Mouse (Mus musculus): Measurements from ENCODE around the gene Osbp. TPM values are rescaled to one million over a fixed set of nuclear protein-coding genes. Genes with fewer than 3 reads are reported as not detected.
"Not testable (repeated sequence)": the region's sequence is repeated elsewhere in the genome, so short reads cannot be mapped to it uniquely, and the experiment has no call there.

Gene Osbp
- polyA plus RNA-seq, 1 experiment from 2014 or later, result 2.8 TPM

GRCm38 (mm10) chr19:11964266-11964665 lies 1.5 kb upstream of the Osbp start:
- H3K27ac ChIP-seq, result peak overlapping the region; percentile 79; the same call in 1 of the 2 replicates
- peaks cover 33% of the 10 kb centered on the region for H3K4me1 ChIP-seq
- ATAC-seq, result no peak
- H3K4me3 ChIP-seq, result peak overlapping the region; percentile 57
- H3K4me2 ChIP-seq, result peak overlapping the region; percentile 66
- 96% methylated on average over 1 of the region's 1 CpGs for WGBS (ENCODE audit: insufficient replicate concordance)
- H3K27me3 ChIP-seq (replicated peaks), result no peaks in the 10 kb centered on the region
- peaks cover 11% of the 10 kb centered on the region for H3K36me3 ChIP-seq
- no peak overlapping the region for H3K9ac ChIP-seq
- H3K9me3 ChIP-seq (replicated peaks), result peaks cover 5% of the 10 kb centered on the region; the same call in 1 of the 2 replicates

GRCm38 (mm10) chr19:11966201-11966636 lies 478 bp downstream of the Osbp start:
- WGBS (ENCODE audit: insufficient replicate concordance), result 1% methylated on average over 18 of the region's 18 CpGs

GRCm38 (mm10) chr19:11969155-11970050 lies 3.7 kb downstream of the Osbp start:
- H3K9ac ChIP-seq, result no peak overlapping the region; the same call in 1 of the 2 replicates
- H3K4me3 ChIP-seq, result no peak overlapping the region
- no peaks in the 10 kb centered on the region for H3K27me3 ChIP-seq (replicated peaks)
- no peak overlapping the region for H3K27ac ChIP-seq
- peaks cover under 1% of the 10 kb centered on the region; the same call in 1 of the 2 replicates for H3K9me3 ChIP-seq (replicated peaks)
- peaks cover 59% of the 10 kb centered on the region for H3K36me3 ChIP-seq
- 74% methylated on average over 9 of the region's 9 CpGs for WGBS (ENCODE audit: insufficient replicate concordance)
- no peak overlapping the region for H3K4me2 ChIP-seq
- no peak for ATAC-seq
- H3K4me1 ChIP-seq, result peaks cover 51% of the 10 kb centered on the region

More at GRCm38 (mm10) chr19:11966201-11966636, 478 bp downstream of the Osbp start:
- peak overlapping the region; percentile 89 for H3K27ac ChIP-seq
- peaks cover 35% of the 10 kb centered on the region for H3K4me1 ChIP-seq
- peak overlapping the region; percentile 94 for H3K4me2 ChIP-seq
- peaks cover 27% of the 10 kb centered on the region for H3K36me3 ChIP-seq
- H3K9me3 ChIP-seq (replicated peaks), result peaks cover 5% of the 10 kb centered on the region; the same call in 1 of the 2 replicates
- no peaks in the 10 kb centered on the region for H3K27me3 ChIP-seq (replicated peaks)
- H3K9ac ChIP-seq, result peak overlapping the region; percentile 88
- H3K4me3 ChIP-seq, result peak overlapping the region; percentile 93
- no peak for ATAC-seq

- H3K36me3 ChIP-seq, result peaks cover 96% of the 10 kb centered on the region
- no peak overlapping the region for H3K27ac ChIP-seq
- no peak overlapping the region for H3K9ac ChIP-seq
- peaks cover 47% of the 10 kb centered on the region for H3K4me1 ChIP-seq
- no peak overlapping the region for H3K4me3 ChIP-seq
- no peak overlapping the region for H3K4me2 ChIP-seq
- H3K9me3 ChIP-seq (replicated peaks), result no peaks in the 10 kb centered on the region
- 75% methylated on average over 13 of the region's 13 CpGs for WGBS (ENCODE audit: insufficient replicate concordance)
- H3K27me3 ChIP-seq (replicated peaks), result no peaks in the 10 kb centered on the region
- ATAC-seq, result peak; percentile 78
These were observed 7.9 kb downstream of the Osbp start for GRCm38 (mm10) chr19:11973511-11974222.

- H3K4me3 ChIP-seq, result no peak overlapping the region
- no peak overlapping the region for H3K27ac ChIP-seq
- no peak overlapping the region for H3K4me2 ChIP-seq
- peaks cover 96% of the 10 kb centered on the region for H3K36me3 ChIP-seq
- peaks cover 42% of the 10 kb centered on the region for H3K4me1 ChIP-seq
- 81% methylated on average over 2 of the region's 2 CpGs for WGBS (ENCODE audit: insufficient replicate concordance)
- no peak for ATAC-seq
- no peaks in the 10 kb centered on the region for H3K9me3 ChIP-seq (replicated peaks)
- no peaks in the 10 kb centered on the region for H3K27me3 ChIP-seq (replicated peaks)
- H3K9ac ChIP-seq, result no peak overlapping the region
These were observed 8.4 kb downstream of the Osbp start for GRCm38 (mm10) chr19:11974223-11974540.

- H3K9me3 ChIP-seq (replicated peaks), result no peaks in the 10 kb centered on the region
- H3K4me2 ChIP-seq, result peak overlapping the region; percentile 27; the same call in 1 of the 2 replicates
- 62% methylated on average over 4 of the region's 4 CpGs for WGBS (ENCODE audit: insufficient replicate concordance)
- no peak overlapping the region for H3K4me3 ChIP-seq
- H3K27ac ChIP-seq, result peak overlapping the region; percentile 59
- H3K36me3 ChIP-seq, result peaks cover 99% of the 10 kb centered on the region
- H3K4me1 ChIP-seq, result peaks cover 36% of the 10 kb centered on the region
- peak; percentile 43; the same call in 1 of the 2 replicates for ATAC-seq
- H3K9ac ChIP-seq, result no peak overlapping the region
- no peaks in the 10 kb centered on the region for H3K27me3 ChIP-seq (replicated peaks)
These were observed 9.9 kb downstream of the Osbp start for GRCm38 (mm10) chr19:11975683-11976082.

- ATAC-seq, result no peak
- Histone ChIP-seq H3K4me1 (peaks cover 36% of the 10 kb centered on the region), H3K9me3 (replicated peaks) (no peaks in the 10 kb centered on the region), H3K27me3 (replicated peaks) (no peaks in the 10 kb centered on the region), H3K4me3 (no peak overlapping the region), H3K27ac (no peak overlapping the region), H3K4me2 (no peak overlapping the region), H3K9ac (no peak overlapping the region), H3K36me3 (peaks cover 98% of the 10 kb centered on the region)
- WGBS (ENCODE audit: insufficient replicate concordance), result 69% methylated on average over 5 of the region's 5 CpGs
These were observed 11.6 kb downstream of the Osbp start for GRCm38 (mm10) chr19:11977363-11977762.

- H3K27ac ChIP-seq, result no peak overlapping the region
- no peaks in the 10 kb centered on the region for H3K9me3 ChIP-seq (replicated peaks)
- H3K27me3 ChIP-seq (replicated peaks), result no peaks in the 10 kb centered on the region
- no peak for ATAC-seq
- 85% methylated on average over 4 of the region's 4 CpGs for WGBS (ENCODE audit: insufficient replicate concordance)
- H3K9ac ChIP-seq, result no peak overlapping the region
- H3K36me3 ChIP-seq, result peaks cover 96% of the 10 kb centered on the region
- H3K4me1 ChIP-seq, result peaks cover 8% of the 10 kb centered on the region
- H3K4me2 ChIP-seq, result no peak overlapping the region
- no peak overlapping the region for H3K4me3 ChIP-seq
These were observed 14.7 kb downstream of the Osbp start for GRCm38 (mm10) chr19:11980471-11980870.

- H3K9me3 ChIP-seq (replicated peaks); H3K4me2 ChIP-seq; H3K27ac ChIP-seq; H3K4me1 ChIP-seq; H3K27me3 ChIP-seq (replicated peaks); H3K4me3 ChIP-seq; H3K9ac ChIP-seq; ATAC-seq: not testable (repeated sequence)
- peaks cover 95% of the 10 kb centered on the region for H3K36me3 ChIP-seq
- 78% methylated on average over 5 of the region's 5 CpGs for WGBS (ENCODE audit: insufficient replicate concordance)
These were observed 18.9 kb downstream of the Osbp start for GRCm38 (mm10) chr19:11984614-11985013.

- peaks cover 94% of the 10 kb centered on the region for H3K36me3 ChIP-seq
- ATAC-seq, result no peak
- H3K9ac ChIP-seq, result no peak overlapping the region
- no peaks in the 10 kb centered on the region for H3K9me3 ChIP-seq (replicated peaks)
- H3K27ac ChIP-seq, result no peak overlapping the region
- H3K4me1 ChIP-seq, result peaks cover 5% of the 10 kb centered on the region; the same call in 1 of the 2 replicates
- WGBS (ENCODE audit: insufficient replicate concordance), result 84% methylated on average over 3 of the region's 3 CpGs
- no peak overlapping the region for H3K4me3 ChIP-seq
- no peaks in the 10 kb centered on the region for H3K27me3 ChIP-seq (replicated peaks)
- no peak overlapping the region for H3K4me2 ChIP-seq
These were observed 22.1 kb downstream of the Osbp start for GRCm38 (mm10) chr19:11987841-11988240.

GRCm38 (mm10) chr19:11989334-11989733 lies 23.6 kb downstream of the Osbp start:
- H3K4me1 ChIP-seq, result peaks cover 5% of the 10 kb centered on the region; the same call in 1 of the 2 replicates
- H3K4me3 ChIP-seq, result no peak overlapping the region
- WGBS (ENCODE audit: insufficient replicate concordance), result 89% methylated on average over 7 of the region's 7 CpGs
- no peak overlapping the region for H3K9ac ChIP-seq
- H3K27ac ChIP-seq, result no peak overlapping the region
- peaks cover 88% of the 10 kb centered on the region for H3K36me3 ChIP-seq
- no peaks in the 10 kb centered on the region for H3K27me3 ChIP-seq (replicated peaks)
- no peak for ATAC-seq
- no peak overlapping the region for H3K4me2 ChIP-seq
- no peaks in the 10 kb centered on the region for H3K9me3 ChIP-seq (replicated peaks)

GRCm38 (mm10) chr19:11992034-11992433 lies 26.3 kb downstream of the Osbp start:
- Histone ChIP-seq H3K4me2 (no peak overlapping the region), H3K9me3 (replicated peaks) (no peaks in the 10 kb centered on the region), H3K27me3 (replicated peaks) (no peaks in the 10 kb centered on the region), H3K9ac (no peak overlapping the region), H3K27ac (no peak overlapping the region), H3K4me1 (peaks cover 5% of the 10 kb centered on the region; the same call in 1 of the 2 replicates), H3K36me3 (peaks cover 74% of the 10 kb centered on the region), H3K4me3 (no peak overlapping the region)
- ATAC-seq, result no peak
- 88% methylated on average over 9 of the region's 9 CpGs for WGBS (ENCODE audit: insufficient replicate concordance)

Measured in liver, embryonic 12.5 days (tissue).